Mouse (Mus musculus) neural tube, embryonic 15.5 days (tissue): ENCODE measurements at regions not wholly inside any gene's neighbourhood (a gene's known extent, or its start where the extent isn't known, plus 50 kb on each side); places are given as distances from the start of the nearest gene placed in this dataset.
"Not testable (repeated sequence)": the region's sequence is repeated elsewhere in the genome, so short reads cannot be mapped to it uniquely, and the experiment has no call there.

Source experiments
- ATAC-seq: fragments of 200-750 bp; cut with Nextera tagmentation; 2 replicates; pipeline ENCODE4 v1.8.0; 2017; ENCODE audit warnings: mild to moderate bottlenecking, moderate TSS enrichment, moderate library complexity; ENCODE audit not compliant: low FRiP score
- H3K27ac ChIP-seq: fragments of 300-500 bp; sonication (generic); replicated peaks from 2 replicates; pipeline ENCODE4 v1.5.1; 2015; ENCODE audit warnings: mild to moderate bottlenecking, inconsistent platforms
- H3K27me3 ChIP-seq: fragments of 300-500 bp; sonication (generic); replicated peaks from 2 replicates; pipeline ENCODE4 v1.6.1; 2015; ENCODE audit warnings: inconsistent platforms
- H3K36me3 ChIP-seq: fragments of 300-500 bp; sonication (generic); 2 replicates; pipeline ENCODE4 v1.6.1; 2015; ENCODE audit warnings: inconsistent platforms
- H3K4me1 ChIP-seq: fragments of 300-500 bp; sonication (generic); 2 replicates; pipeline ENCODE4 v1.6.1; 2015; ENCODE audit warnings: inconsistent platforms
- H3K4me2 ChIP-seq: fragments of 300-500 bp; sonication (generic); 2 replicates; pipeline ENCODE4 v1.6.1; 2015; ENCODE audit warnings: inconsistent platforms, mild to moderate bottlenecking, moderate library complexity
- H3K4me3 ChIP-seq: fragments of 300-500 bp; sonication (generic); replicated peaks from 2 replicates; pipeline ENCODE4 v1.5.1; 2015; ENCODE audit warnings: mild to moderate bottlenecking, inconsistent platforms
- H3K9ac ChIP-seq: fragments of 300-500 bp; sonication (generic); replicated peaks from 2 replicates; pipeline ENCODE4 v1.6.1; 2015; ENCODE audit warnings: mild to moderate bottlenecking, inconsistent platforms
- H3K9me3 ChIP-seq: fragments of 300-500 bp; sonication (generic); replicated peaks from 2 replicates; pipeline ENCODE4 v1.6.1; 2016; ENCODE audit warnings: inconsistent platforms
- WGBS: fragments of 180-500 bp; shearing (Covaris S2); methylation state at CpG from one replicate; pipeline ENCODE4 v1.1.7; 2015; ENCODE audit warnings: mixed read lengths; 5-methylcytosine and 5-hydroxymethylcytosine counted together

- peaks cover 7% of the 10 kb centered on the region; the same call in 1 of the 2 replicates for H3K4me1 ChIP-seq
- H3K27ac ChIP-seq, result no peak overlapping the region
- no peaks in the 10 kb centered on the region for H3K36me3 ChIP-seq
- no peak overlapping the region for H3K4me3 ChIP-seq
- no peak overlapping the region for H3K9ac ChIP-seq
- ATAC-seq, result no peak
- H3K9me3 ChIP-seq, result no peaks in the 10 kb centered on the region
- H3K4me2 ChIP-seq, result no peak overlapping the region
- H3K27me3 ChIP-seq, result no peaks in the 10 kb centered on the region
- WGBS, result 77% methylated on average over 6 of the region's 6 CpGs
These were observed 167.5 kb upstream of the Slc25a13 start for GRCm38 (mm10) chr6:6384441-6384840.

GRCm38 (mm10) chr6:6372421-6372820 lies 155.4 kb upstream of the Slc25a13 start:
- H3K27ac ChIP-seq, result no peak overlapping the region
- H3K4me1 ChIP-seq, result no peaks in the 10 kb centered on the region
- H3K27me3 ChIP-seq, result no peaks in the 10 kb centered on the region
- no peak overlapping the region for H3K4me3 ChIP-seq
- H3K9me3 ChIP-seq, result no peaks in the 10 kb centered on the region
- ATAC-seq, result no peak
- H3K4me2 ChIP-seq, result no peak overlapping the region
- WGBS, result 86% methylated on average over 3 of the region's 3 CpGs
- no peaks in the 10 kb centered on the region for H3K36me3 ChIP-seq
- no peak overlapping the region for H3K9ac ChIP-seq

GRCm38 (mm10) chr6:6371444-6372093 lies 154.6 kb upstream of the Slc25a13 start:
- no peak overlapping the region for H3K4me3 ChIP-seq
- H3K4me2 ChIP-seq, result no peak overlapping the region
- no peak overlapping the region for H3K9ac ChIP-seq
- H3K9me3 ChIP-seq, result no peaks in the 10 kb centered on the region
- no peaks in the 10 kb centered on the region for H3K36me3 ChIP-seq
- no peak for ATAC-seq
- H3K27ac ChIP-seq, result no peak overlapping the region
- no peaks in the 10 kb centered on the region for H3K27me3 ChIP-seq
- WGBS, result 64% methylated on average over 5 of the region's 5 CpGs
- H3K4me1 ChIP-seq, result no peaks in the 10 kb centered on the region

GRCm38 (mm10) chr6:6364037-6364436 lies 147.1 kb upstream of the Slc25a13 start:
- no peak for ATAC-seq
- H3K27ac ChIP-seq, result no peak overlapping the region
- H3K4me1 ChIP-seq, result 0 out of 2 replicates have a peak, but pooled peaks cover 3% of the 10 kb centered on the region
- H3K4me3 ChIP-seq, result no peak overlapping the region
- H3K27me3 ChIP-seq, result no peaks in the 10 kb centered on the region
- H3K9ac ChIP-seq, result no peak overlapping the region
- H3K36me3 ChIP-seq, result no peaks in the 10 kb centered on the region
- H3K4me2 ChIP-seq, result no peak overlapping the region
- 49% methylated on average over 4 of the region's 4 CpGs for WGBS
- H3K9me3 ChIP-seq, result no peaks in the 10 kb centered on the region

- Histone ChIP-seq H3K27me3 (no peaks in the 10 kb centered on the region), H3K9ac (no peak overlapping the region), H3K36me3 (no peaks in the 10 kb centered on the region), H3K4me3 (no peak overlapping the region), H3K27ac (no peak overlapping the region), H3K4me1 (peaks cover 3% of the 10 kb centered on the region; the same call in 1 of the 2 replicates), H3K4me2 (no peak overlapping the region), H3K9me3 (no peaks in the 10 kb centered on the region)
- ATAC-seq, result no peak
- 87% methylated on average over 4 of the region's 4 CpGs for WGBS
These were observed 145.8 kb upstream of the Slc25a13 start for GRCm38 (mm10) chr6:6362678-6363354.

- not testable (repeated sequence) for H3K36me3 ChIP-seq, H3K4me1 ChIP-seq, H3K9me3 ChIP-seq, H3K9ac ChIP-seq, H3K4me3 ChIP-seq, ATAC-seq, H3K27me3 ChIP-seq, H3K4me2 ChIP-seq, H3K27ac ChIP-seq
These were observed 144.2 kb upstream of the Slc25a13 start for GRCm38 (mm10) chr6:6361181-6361580.

GRCm38 (mm10) chr6:6357477-6357876 lies 140.5 kb upstream of the Slc25a13 start:
- 16% methylated on average over 2 of the region's 2 CpGs for WGBS
- no peaks in the 10 kb centered on the region for H3K27me3 ChIP-seq
- no peak overlapping the region for H3K27ac ChIP-seq
- no peak overlapping the region for H3K4me2 ChIP-seq
- H3K9ac ChIP-seq, result no peak overlapping the region
- H3K4me3 ChIP-seq, result no peak overlapping the region
- no peak for ATAC-seq
- H3K4me1 ChIP-seq, result peaks cover 4% of the 10 kb centered on the region; the same call in 1 of the 2 replicates
- H3K9me3 ChIP-seq, result no peaks in the 10 kb centered on the region; the same call in 1 of the 2 replicates
- no peaks in the 10 kb centered on the region for H3K36me3 ChIP-seq

GRCm38 (mm10) chr6:6356967-6357366 lies 140.0 kb upstream of the Slc25a13 start:
- H3K4me1 ChIP-seq, result peaks cover 4% of the 10 kb centered on the region; the same call in 1 of the 2 replicates
- H3K27ac ChIP-seq, result no peak overlapping the region
- no peaks in the 10 kb centered on the region for H3K27me3 ChIP-seq
- 66% methylated on average over 6 of the region's 6 CpGs for WGBS
- H3K4me2 ChIP-seq, result no peak overlapping the region
- H3K9me3 ChIP-seq, result no peaks in the 10 kb centered on the region; the same call in 1 of the 2 replicates
- H3K36me3 ChIP-seq, result no peaks in the 10 kb centered on the region
- no peak for ATAC-seq
- no peak overlapping the region for H3K9ac ChIP-seq
- H3K4me3 ChIP-seq, result no peak overlapping the region

- Histone ChIP-seq H3K36me3 (no peaks in the 10 kb centered on the region), H3K9me3 (no peaks in the 10 kb centered on the region), H3K4me1 (no peaks in the 10 kb centered on the region), H3K9ac (no peak overlapping the region), H3K4me2 (no peak overlapping the region), H3K27ac (no peak overlapping the region), H3K27me3 (no peaks in the 10 kb centered on the region), H3K4me3 (no peak overlapping the region)
- WGBS, result 37% methylated on average over 8 of the region's 8 CpGs
- peak; percentile 55; the same call in 1 of the 2 replicates for ATAC-seq
These were observed 118.3 kb upstream of the Slc25a13 start for GRCm38 (mm10) chr6:6335251-6335650.

GRCm38 (mm10) chr6:6330271-6330670 lies 113.3 kb upstream of the Slc25a13 start:
- WGBS, result 95% methylated on average over 1 of the region's 1 CpGs
- no peaks in the 10 kb centered on the region for H3K27me3 ChIP-seq
- no peak overlapping the region for H3K9ac ChIP-seq
- no peaks in the 10 kb centered on the region for H3K4me1 ChIP-seq
- 0 out of 2 replicates have a peak, but pooled peaks cover 6% of the 10 kb centered on the region for H3K9me3 ChIP-seq
- no peak overlapping the region for H3K4me2 ChIP-seq
- H3K4me3 ChIP-seq, result no peak overlapping the region
- ATAC-seq, result no peak
- H3K36me3 ChIP-seq, result no peaks in the 10 kb centered on the region
- no peak overlapping the region for H3K27ac ChIP-seq

GRCm38 (mm10) chr6:6325516-6325915 lies 108.5 kb upstream of the Slc25a13 start:
- ATAC-seq, result no peak
- Histone ChIP-seq H3K36me3 (no peaks in the 10 kb centered on the region), H3K4me1 (no peaks in the 10 kb centered on the region), H3K4me3 (no peak overlapping the region), H3K9ac (no peak overlapping the region), H3K27me3 (no peaks in the 10 kb centered on the region), H3K27ac (no peak overlapping the region), H3K9me3 (0 out of 2 replicates have a peak, but pooled peaks cover 6% of the 10 kb centered on the region), H3K4me2 (no peak overlapping the region)
- WGBS, result 43% methylated on average over 1 of the region's 1 CpGs

GRCm38 (mm10) chr6:6316725-6317124 lies 99.8 kb upstream of the Slc25a13 start:
- H3K27ac ChIP-seq, result no peak overlapping the region
- no peaks in the 10 kb centered on the region for H3K4me1 ChIP-seq
- no peaks in the 10 kb centered on the region for H3K27me3 ChIP-seq
- no peaks in the 10 kb centered on the region for H3K36me3 ChIP-seq
- no peak overlapping the region for H3K9ac ChIP-seq
- H3K9me3 ChIP-seq, result no peaks in the 10 kb centered on the region
- no peak overlapping the region for H3K4me3 ChIP-seq
- no peak for ATAC-seq
- no peak overlapping the region for H3K4me2 ChIP-seq
- WGBS, result 55% methylated on average over 4 of the region's 4 CpGs
